Mouse (Mus musculus) kidney, adult 10 weeks (tissue): ENCODE measurements around the gene Tbc1d9. TPM values are rescaled to one million over a fixed set of nuclear protein-coding genes. Genes with fewer than 3 reads are reported as not detected.

Experiments used
- polyA plus RNA-seq: library from polyadenylated mRNA; stranded (reverse); fragments of 350-450 nt; fragmentation: Illumina TruSeq; extraction: RNeasy Lipid Tissue Mini Kit (QIAGEN cat#74804); gene quantifications from one replicate; pipeline ENCODE4 v1.2.3, GENCODE M21; 2014; ENCODE audit warnings: low read depth, low replicate concordance

The Tbc1d9 gene
- 3.7 TPM for polyA plus RNA-seq

GRCm38 (mm10) chr8:83165235-83165930 lies at the start of gene Tbc1d9:
Tbc1d9 (plus strand) TSS chr8:83165352.

GRCm38 (mm10) chr8:83165931-83166867 lies 1.0 kb downstream of the Tbc1d9 start, which contains the start of gene Gm10645:
Gm10645 (minus strand) TSS chr8:83166170.

GRCm38 (mm10) chr8:83290176-83290575 lies 125.0 kb downstream of the Tbc1d9 start, which contains the start of gene Ucp1:
Ucp1 (plus strand) TSS chr8:83290352.

Other genes with a start within 250 kb of the Tbc1d9 start
- gene Gm10645, start 818 bp downstream of the Tbc1d9 start, polyA plus RNA-seq, result not detected
- gene Ucp1, start 125.0 kb downstream of the Tbc1d9 start, polyA plus RNA-seq, result 3.1 TPM
- gene Elmod2, start 167.1 kb downstream of the Tbc1d9 start, polyA plus RNA-seq, result 38.2 TPM
- gene Mgat4d, start 183.1 kb downstream of the Tbc1d9 start, polyA plus RNA-seq, result not detected
- 0.20 TPM for gene Clgn, start 224.5 kb downstream of the Tbc1d9 start, polyA plus RNA-seq